Mouse (Mus musculus): ENCODE results near the gene Acoxl. TPM values are rescaled to one million over a fixed set of nuclear protein-coding genes. Genes with fewer than 3 reads are reported as not detected.

The Acoxl gene
- polyA plus RNA-seq (2015; fragmentation: Nextera tagmentation; extraction: Ambion mirVana) = 0.78 and 0.95 TPM in 2 replicates

DNA sequence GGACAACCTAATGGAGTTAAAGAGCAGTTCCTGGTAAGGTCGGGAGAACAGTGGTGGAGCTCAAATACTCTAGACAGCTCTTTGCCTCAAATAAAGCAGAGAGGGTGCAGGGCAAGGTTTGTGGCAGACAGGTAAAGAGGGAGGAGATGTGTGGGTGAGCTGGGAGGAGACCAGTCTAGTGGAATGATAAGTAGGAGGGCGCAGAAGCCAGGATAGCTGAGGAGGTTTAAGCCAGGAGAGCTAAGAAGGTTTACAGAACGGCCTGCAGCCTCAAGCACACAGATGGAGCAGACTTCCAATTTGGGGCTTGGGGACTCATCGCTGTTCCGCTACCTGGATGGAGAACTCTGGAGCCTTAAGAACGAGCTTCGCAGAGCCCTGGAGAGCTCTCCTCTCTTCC lies at the start of gene Acoxl:
TSS of gene Acoxl (plus strand) at position 301 of the 400 bp plus-strand sequence.
- WGBS = 68% methylated on average over 7 of the region's 7 CpGs

DNA sequence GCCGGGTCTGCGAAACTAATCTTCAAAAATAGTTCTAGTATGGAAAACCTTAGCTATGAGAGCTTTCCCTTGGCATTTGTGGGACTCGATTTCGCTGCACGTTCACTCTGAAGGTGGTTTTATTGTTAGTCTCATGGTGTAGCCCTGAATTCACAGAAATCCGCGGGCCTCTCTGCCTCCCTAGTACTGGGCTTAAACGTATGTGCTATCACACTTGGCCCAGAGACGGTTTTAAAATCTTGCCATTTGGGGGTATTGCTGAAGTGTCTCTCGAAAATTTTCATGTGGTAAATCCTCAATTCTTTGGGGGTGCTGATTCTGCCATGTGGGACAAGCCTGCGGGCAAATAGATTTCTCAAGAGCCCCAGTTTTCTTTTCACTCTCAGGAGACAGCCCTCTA lies 49.5 kb upstream of the Acoxl start:
- peak overlapping the region; percentile 67 for H3K4me2 ChIP-seq (replicated peaks; ENCODE audit: low read depth, low read length)
- no peak for ATAC-seq (ENCODE audit: low FRiP score, low TSS enrichment)
- no peaks in the 10 kb centered on the region for H3K9me3 ChIP-seq (ENCODE audit: low read length)
- peak overlapping the region; percentile 58 for H3K27ac ChIP-seq (ENCODE audit: low read length)
- no peaks in the 10 kb centered on the region for H3K36me3 ChIP-seq (ENCODE audit: insufficient read depth, low read length)
- 6% methylated on average over 11 of the region's 11 CpGs for WGBS
- peak overlapping the region; percentile 85 for H3K9ac ChIP-seq (replicated peaks; ENCODE audit: low read length)
- H3K4me3 ChIP-seq (ENCODE audit: low read length) = peak overlapping the region; percentile 86
- no peaks in the 10 kb centered on the region for H3K27me3 ChIP-seq (ENCODE audit: insufficient read depth, low read length)
- peaks cover 16% of the 10 kb centered on the region; the same call in 1 of the 2 replicates for H3K4me1 ChIP-seq (ENCODE audit: insufficient read depth, low read length)

More for the DNA sequence above, at the start of gene Acoxl:
- Histone ChIP-seq H3K27me3 (ENCODE audit: insufficient read depth, low read length) (peaks cover 38% of the 10 kb centered on the region), H3K9ac (replicated peaks; ENCODE audit: low read length) (no peak within 1 kb of the TSS), H3K4me2 (replicated peaks; ENCODE audit: low read depth, low read length) (no peak within 1 kb of the TSS), H3K9me3 (ENCODE audit: low read length) (no peaks in the 10 kb centered on the region), H3K4me3 (ENCODE audit: low read length) (no peak within 1 kb of the TSS), H3K36me3 (ENCODE audit: insufficient read depth, low read length) (no peaks in the 10 kb centered on the region), H3K4me1 (ENCODE audit: insufficient read depth, low read length) (no peaks in the 10 kb centered on the region), H3K27ac (ENCODE audit: low read length) (no peak within 1 kb of the TSS)
- ATAC-seq (ENCODE audit: low FRiP score, low TSS enrichment) = no peak

DNA sequence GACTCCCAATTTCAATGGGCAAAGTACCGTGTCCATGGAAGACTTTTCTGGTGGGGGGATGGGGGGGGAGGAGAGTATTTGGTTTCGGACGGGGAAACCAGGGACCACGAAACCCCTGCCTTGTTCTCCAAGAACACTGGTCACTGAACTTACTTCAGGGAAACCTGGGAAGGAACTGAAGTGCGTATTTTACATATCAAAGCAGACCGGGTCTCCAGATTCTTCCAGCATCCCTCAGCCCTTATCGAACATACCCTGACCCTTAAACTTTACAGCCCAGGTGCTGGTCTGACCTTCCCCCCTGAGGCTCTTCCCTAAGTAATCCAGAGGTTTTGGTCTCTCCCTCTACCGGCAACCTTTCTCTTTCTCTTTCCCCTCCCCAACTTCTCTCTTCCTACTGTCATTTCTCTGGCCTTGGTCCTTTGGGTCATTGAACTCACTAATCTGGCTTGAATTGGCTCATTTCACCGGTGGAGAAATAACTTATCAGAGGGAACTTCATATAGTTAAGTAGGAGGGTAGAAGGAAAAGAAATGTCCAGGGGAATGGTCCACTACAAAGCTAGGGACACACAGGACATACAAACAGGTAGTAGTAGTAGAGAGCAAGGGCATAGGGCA lies 48.9 kb upstream of the Acoxl start:
- no peak overlapping the region for H3K27ac ChIP-seq (ENCODE audit: low read length)
- WGBS = 14% methylated on average over 9 of the region's 9 CpGs

DNA sequence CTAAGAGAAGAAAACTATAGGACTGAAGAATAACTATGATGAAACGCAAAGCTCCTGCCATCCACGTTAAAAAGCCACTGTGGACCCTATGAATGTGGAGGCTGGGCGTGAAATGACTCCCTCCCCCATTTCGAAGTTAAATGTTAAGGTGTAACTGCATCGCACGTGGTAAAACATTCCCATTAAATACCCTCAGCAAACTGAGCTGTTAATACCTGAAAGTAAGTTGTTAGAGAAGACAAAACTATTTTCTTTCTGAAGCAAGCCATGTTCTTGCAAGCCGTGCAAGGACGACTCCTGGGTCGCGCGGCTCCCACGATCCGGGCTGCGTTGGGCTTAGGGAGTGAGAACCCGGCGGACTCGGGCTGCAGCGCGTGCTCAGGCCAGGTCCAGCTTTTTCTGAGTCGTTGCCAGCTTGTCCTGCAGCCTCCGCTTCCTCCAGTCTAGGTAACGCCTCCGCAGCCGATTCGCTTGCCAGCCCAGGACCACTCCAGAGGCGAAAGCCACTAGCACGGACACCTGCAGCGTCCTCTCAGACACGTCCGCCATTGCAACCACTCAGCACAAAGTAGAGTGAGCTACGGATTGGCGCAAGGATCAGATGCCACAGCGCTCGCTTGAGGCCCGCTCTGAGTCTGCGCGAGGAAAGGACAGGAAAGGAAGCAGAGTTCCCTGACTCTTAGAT lies 46.6 kb upstream of the Acoxl start, which contains the start of gene Mtln:
TSS of gene Mtln (minus strand) at position 570 of the 685 bp plus-strand sequence.
- H3K27ac ChIP-seq (ENCODE audit: low read length) = peak within 1 kb of the TSS; percentile 88
- H3K27me3 ChIP-seq (ENCODE audit: insufficient read depth, low read length) = no peaks in the 10 kb centered on the region
- WGBS = under 1% methylated on average over 37 of the region's 37 CpGs
- no peaks in the 10 kb centered on the region for H3K36me3 ChIP-seq (ENCODE audit: insufficient read depth, low read length)
- H3K4me1 ChIP-seq (ENCODE audit: insufficient read depth, low read length) = peaks cover 16% of the 10 kb centered on the region; the same call in 1 of the 2 replicates
- H3K9ac ChIP-seq (replicated peaks; ENCODE audit: low read length) = peak within 1 kb of the TSS; percentile 65
- peak within 1 kb of the TSS; percentile 61 for H3K4me3 ChIP-seq (ENCODE audit: low read length)
- peak; percentile 96 for ATAC-seq (ENCODE audit: low FRiP score, low TSS enrichment)
- peak within 1 kb of the TSS; percentile 62 for H3K4me2 ChIP-seq (replicated peaks; ENCODE audit: low read depth, low read length)
- no peaks in the 10 kb centered on the region for H3K9me3 ChIP-seq (ENCODE audit: low read length)

More for the DNA sequence above, 48.9 kb upstream of the Acoxl start:
- Histone ChIP-seq H3K4me3 (ENCODE audit: low read length) (no peak overlapping the region), H3K9me3 (ENCODE audit: low read length) (no peaks in the 10 kb centered on the region), H3K4me1 (ENCODE audit: insufficient read depth, low read length) (peaks cover 16% of the 10 kb centered on the region; the same call in 1 of the 2 replicates), H3K4me2 (replicated peaks; ENCODE audit: low read depth, low read length) (peak overlapping the region; percentile 67), H3K9ac (replicated peaks; ENCODE audit: low read length) (no peak overlapping the region), H3K27me3 (ENCODE audit: insufficient read depth, low read length) (no peaks in the 10 kb centered on the region), H3K36me3 (ENCODE audit: insufficient read depth, low read length) (no peaks in the 10 kb centered on the region)
- no peak for ATAC-seq (ENCODE audit: low FRiP score, low TSS enrichment)

DNA sequence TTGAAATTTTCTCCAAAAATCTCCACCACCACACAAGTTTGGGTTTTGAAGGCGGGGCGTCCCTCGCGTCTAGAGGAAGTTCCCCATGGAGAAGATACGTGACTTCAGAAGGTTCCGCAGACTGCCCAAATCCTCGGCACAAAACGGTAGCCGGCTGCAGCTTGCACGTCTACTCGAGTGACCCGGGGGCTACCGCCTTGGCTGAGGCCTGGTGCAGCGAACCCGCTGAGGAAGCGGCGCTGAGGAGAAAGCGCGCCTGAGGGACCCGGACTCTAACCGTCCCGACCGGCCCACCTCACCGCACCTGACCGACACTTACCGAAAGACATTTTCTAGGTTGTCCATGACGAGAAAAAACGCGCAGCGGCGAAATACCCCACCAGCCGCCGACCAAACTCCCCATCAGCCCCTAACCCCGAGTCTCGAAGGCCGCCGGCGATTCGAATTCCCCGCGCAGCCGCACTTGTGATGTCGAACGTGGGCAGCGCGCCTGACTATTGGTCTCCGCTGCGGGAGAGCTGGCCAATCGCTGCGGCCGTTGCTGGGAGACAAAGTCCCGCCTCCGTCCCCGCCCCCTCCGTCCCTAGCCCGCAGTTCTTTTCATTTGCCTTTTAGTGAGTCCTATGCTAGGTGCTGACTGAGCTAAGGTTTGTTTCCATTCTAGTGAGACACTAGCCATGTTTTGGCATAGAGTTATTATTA lies 7.1 kb upstream of the Acoxl start, which contains the start of gene Bub1:
TSS of gene Bub1 (minus strand) at position 465 of the 702 bp plus-strand sequence.
- Histone ChIP-seq H3K4me3 (ENCODE audit: low read length) (peak within 1 kb of the TSS; percentile 83), H3K36me3 (ENCODE audit: insufficient read depth, low read length) (no peaks in the 10 kb centered on the region), H3K9ac (replicated peaks; ENCODE audit: low read length) (peak within 1 kb of the TSS; percentile 76), H3K4me2 (replicated peaks; ENCODE audit: low read depth, low read length) (peak within 1 kb of the TSS; percentile 62), H3K9me3 (ENCODE audit: low read length) (no peaks in the 10 kb centered on the region), H3K4me1 (ENCODE audit: insufficient read depth, low read length) (peaks cover 8% of the 10 kb centered on the region; the same call in 1 of the 2 replicates), H3K27me3 (ENCODE audit: insufficient read depth, low read length) (no peaks in the 10 kb centered on the region), H3K27ac (ENCODE audit: low read length) (no peak within 1 kb of the TSS)
- WGBS = under 1% methylated on average over 50 of the region's 56 CpGs
- peak; percentile 99 for ATAC-seq (ENCODE audit: low FRiP score, low TSS enrichment)

DNA sequence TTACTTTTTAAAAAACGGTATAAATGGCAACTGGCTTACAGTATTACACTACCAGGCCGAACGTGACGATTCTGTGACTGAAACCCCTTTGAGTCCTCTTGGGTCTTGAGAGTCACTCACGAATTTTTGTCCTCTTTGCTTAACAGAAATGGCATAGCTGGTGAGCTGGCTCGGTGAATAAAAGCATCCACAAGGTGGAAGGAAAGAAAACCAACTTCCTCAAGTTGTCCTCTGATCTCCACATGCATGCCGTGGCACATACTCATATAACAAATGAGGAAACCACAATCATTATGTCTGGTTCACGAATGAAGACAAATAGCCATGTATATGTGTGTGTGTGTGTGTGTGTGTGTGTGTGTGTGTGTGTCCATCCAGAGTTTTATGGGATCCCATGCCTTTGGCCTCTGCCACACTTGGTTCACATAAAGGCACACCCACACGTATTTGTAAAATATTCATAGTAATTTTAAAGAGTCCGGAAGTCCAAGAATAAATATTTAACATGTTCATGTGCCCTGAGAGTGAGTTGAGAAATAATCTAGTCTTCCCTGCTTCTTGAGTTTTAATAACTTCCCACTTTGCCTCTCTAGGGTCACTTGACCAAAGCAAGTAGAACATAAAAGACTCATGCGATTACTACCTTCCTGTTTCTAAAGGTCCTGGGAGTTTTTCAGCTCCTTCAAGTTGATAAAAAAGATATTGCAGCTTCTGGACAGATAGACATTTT lies 6.4 kb upstream of the Acoxl start:
- no peak overlapping the region for H3K27ac ChIP-seq (ENCODE audit: low read length)
- H3K36me3 ChIP-seq (ENCODE audit: insufficient read depth, low read length) = no peaks in the 10 kb centered on the region
- 41% methylated on average over 11 of the region's 11 CpGs for WGBS
- peaks cover 3% of the 10 kb centered on the region; the same call in 1 of the 2 replicates for H3K27me3 ChIP-seq (ENCODE audit: insufficient read depth, low read length)
- H3K4me1 ChIP-seq (ENCODE audit: insufficient read depth, low read length) = peaks cover 8% of the 10 kb centered on the region; the same call in 1 of the 2 replicates
- peak overlapping the region; percentile 62 for H3K4me2 ChIP-seq (replicated peaks; ENCODE audit: low read depth, low read length)
- ATAC-seq (ENCODE audit: low FRiP score, low TSS enrichment) = no peak
- peak overlapping the region; percentile 53 for H3K9ac ChIP-seq (replicated peaks; ENCODE audit: low read length)
- H3K4me3 ChIP-seq (ENCODE audit: low read length) = peak overlapping the region; percentile 83
- H3K9me3 ChIP-seq (ENCODE audit: low read length) = no peaks in the 10 kb centered on the region

DNA sequence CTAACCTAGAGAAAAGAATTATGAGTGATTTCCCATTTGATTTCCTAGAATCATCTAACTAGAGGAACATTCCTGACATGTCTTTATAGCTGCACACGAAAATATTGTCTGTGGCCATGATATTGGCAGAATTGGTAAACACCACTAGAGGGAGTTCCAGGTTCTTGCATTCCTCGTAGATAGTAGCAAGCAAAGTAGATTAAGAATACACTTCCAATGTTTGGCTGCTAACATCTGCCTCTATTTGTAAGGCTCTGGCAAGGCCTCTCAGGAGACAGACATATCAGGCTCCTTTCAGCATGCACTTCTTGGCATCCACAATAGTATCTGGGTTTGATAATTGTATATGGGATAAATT lies 5.9 kb upstream of the Acoxl start:
- WGBS = 21% methylated on average over 2 of the region's 2 CpGs
- peaks cover 8% of the 10 kb centered on the region; the same call in 1 of the 2 replicates for H3K4me1 ChIP-seq (ENCODE audit: insufficient read depth, low read length)
- H3K9me3 ChIP-seq (ENCODE audit: low read length) = no peaks in the 10 kb centered on the region
- no peak overlapping the region for H3K9ac ChIP-seq (replicated peaks; ENCODE audit: low read length)
- no peaks in the 10 kb centered on the region for H3K36me3 ChIP-seq (ENCODE audit: insufficient read depth, low read length)
- peaks cover 8% of the 10 kb centered on the region for H3K27me3 ChIP-seq (ENCODE audit: insufficient read depth, low read length)
- no peak overlapping the region for H3K4me2 ChIP-seq (replicated peaks; ENCODE audit: low read depth, low read length)
- no peak for ATAC-seq (ENCODE audit: low FRiP score, low TSS enrichment)
- no peak overlapping the region for H3K4me3 ChIP-seq (ENCODE audit: low read length)
- H3K27ac ChIP-seq (ENCODE audit: low read length) = no peak overlapping the region

DNA sequence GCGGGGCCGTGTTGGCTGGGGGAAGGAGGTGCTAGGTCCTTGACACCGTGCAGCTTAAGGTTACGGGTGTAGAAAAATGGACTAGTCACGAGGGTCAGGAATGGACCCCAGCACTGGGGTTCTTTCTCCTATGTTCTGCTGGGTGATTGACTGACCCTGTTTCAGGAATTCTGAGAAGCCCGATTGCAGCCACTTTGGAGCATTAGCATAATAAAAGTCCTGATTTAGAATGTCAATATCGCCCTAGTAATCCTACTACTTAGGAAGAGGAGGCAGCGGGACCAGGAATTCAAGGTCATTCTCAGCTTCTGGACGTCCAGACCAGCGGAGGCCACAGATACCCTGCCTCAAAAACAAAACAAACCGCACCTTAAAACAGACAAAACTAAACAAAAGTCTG lies 749 bp downstream of the Acoxl start:
- no peaks in the 10 kb centered on the region for H3K36me3 ChIP-seq (ENCODE audit: insufficient read depth, low read length)
- H3K27ac ChIP-seq (ENCODE audit: low read length) = no peak overlapping the region
- ATAC-seq (ENCODE audit: low FRiP score, low TSS enrichment) = no peak
- peaks cover 38% of the 10 kb centered on the region for H3K27me3 ChIP-seq (ENCODE audit: insufficient read depth, low read length)
- H3K4me1 ChIP-seq (ENCODE audit: insufficient read depth, low read length) = no peaks in the 10 kb centered on the region
- no peak overlapping the region for H3K4me2 ChIP-seq (replicated peaks; ENCODE audit: low read depth, low read length)
- no peaks in the 10 kb centered on the region for H3K9me3 ChIP-seq (ENCODE audit: low read length)
- 16% methylated on average over 11 of the region's 11 CpGs for WGBS
- no peak overlapping the region for H3K4me3 ChIP-seq (ENCODE audit: low read length)
- H3K9ac ChIP-seq (replicated peaks; ENCODE audit: low read length) = no peak overlapping the region

DNA sequence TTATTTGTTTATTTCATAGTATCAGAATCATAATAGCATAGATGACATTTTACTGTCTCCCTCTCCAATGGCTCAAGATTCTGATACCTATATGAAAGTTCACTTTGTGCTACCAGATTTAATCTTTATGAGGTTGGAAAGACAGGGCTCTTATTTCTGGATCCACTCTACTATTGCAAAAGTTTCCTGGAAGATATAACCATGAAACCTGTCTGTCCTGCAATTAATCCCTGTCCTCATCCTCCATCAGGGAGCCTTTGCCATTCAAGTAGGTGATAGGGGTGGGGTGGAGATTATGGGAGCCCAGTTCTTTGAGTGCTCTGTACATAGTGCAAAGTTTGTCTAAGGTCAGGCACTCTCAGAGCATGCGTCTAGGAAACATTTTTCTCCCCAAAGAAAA lies 2.7 kb downstream of the Acoxl start:
- no peak overlapping the region for H3K9ac ChIP-seq (replicated peaks; ENCODE audit: low read length)
- peaks cover 38% of the 10 kb centered on the region for H3K27me3 ChIP-seq (ENCODE audit: insufficient read depth, low read length)
- no peaks in the 10 kb centered on the region for H3K9me3 ChIP-seq (ENCODE audit: low read length)
- no peak overlapping the region for H3K4me2 ChIP-seq (replicated peaks; ENCODE audit: low read depth, low read length)
- no peaks in the 10 kb centered on the region for H3K4me1 ChIP-seq (ENCODE audit: insufficient read depth, low read length)
- H3K36me3 ChIP-seq (ENCODE audit: insufficient read depth, low read length) = no peaks in the 10 kb centered on the region
- WGBS = 64% methylated on average over 1 of the region's 1 CpGs
- H3K27ac ChIP-seq (ENCODE audit: low read length) = no peak overlapping the region
- H3K4me3 ChIP-seq (ENCODE audit: low read length) = no peak overlapping the region
- ATAC-seq (ENCODE audit: low FRiP score, low TSS enrichment) = no peak
